Mouse (Mus musculus) left cerebral cortex, postnatal 4 days (tissue): ENCODE data around the gene Ppfia3. TPM values are rescaled to one million over a fixed set of nuclear protein-coding genes. Genes with fewer than 3 reads are reported as not detected.

ENCODE experiments used
- DNase-seq: peaks from one replicate; pipeline ENCODE4 v3.0.0-alpha.2; 2022
- intact Hi-C: fragments of 180-260 bp; cut with DNase I; formaldehyde crosslinking; loops from one replicate; pipeline ENCODE4 v1.15.1; 2025
- total RNA-seq, 2 experiments: library from RNA; stranded (reverse); gene quantifications; 2 replicates each; pipeline ENCODE4 v1.2.3; 2021

Gene Ppfia3
- total RNA-seq, 2 experiments from 2014 or later, result 106 to 108 TPM

DNA sequence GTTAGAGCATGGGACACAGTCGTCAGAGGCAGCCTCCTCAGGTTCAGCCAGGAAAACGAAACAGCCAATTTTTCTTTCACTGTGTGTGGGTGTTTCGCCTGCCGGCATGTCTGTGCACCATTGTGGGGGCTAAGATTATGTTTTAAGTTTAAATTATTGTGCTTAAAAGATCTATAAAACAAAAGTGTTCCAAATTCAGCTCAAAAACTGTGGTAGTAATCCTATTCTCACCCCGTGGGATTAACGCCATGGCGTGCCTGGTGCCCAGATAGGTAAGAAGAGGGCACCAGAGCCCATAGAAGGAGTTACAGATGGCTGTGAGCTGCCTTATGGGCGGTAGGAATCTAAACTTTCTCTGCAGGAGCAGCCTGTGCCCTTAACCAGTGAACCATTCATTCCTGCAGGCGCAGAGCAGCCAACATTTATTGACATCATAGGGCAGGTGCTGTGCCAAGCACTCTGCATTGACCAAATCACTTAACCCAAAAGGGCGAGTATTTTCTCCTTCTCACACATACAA is 51.6 kb downstream of the Ppfia3 start:
- intact Hi-C loops, result no loop called here
- DNase-seq, result no peak

DNA sequence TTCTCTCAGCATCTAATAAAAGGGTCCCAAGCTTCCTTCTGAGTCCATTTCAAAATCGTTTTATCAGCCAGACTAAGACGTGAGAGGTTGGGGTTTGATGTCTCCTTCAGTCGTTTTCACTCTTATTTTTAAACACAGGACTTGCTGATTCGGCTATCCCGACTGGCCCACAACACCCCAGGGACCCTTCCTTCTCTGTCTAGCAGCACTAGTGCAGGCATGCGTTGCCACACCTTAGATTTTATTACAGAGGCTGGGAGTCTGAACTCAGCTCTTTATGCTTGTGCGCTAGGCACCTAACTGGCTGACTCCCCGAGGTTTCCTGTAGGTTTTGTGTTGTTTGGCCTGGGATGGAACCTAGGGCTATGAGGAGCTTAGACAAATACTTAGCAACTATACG is 53.3 kb downstream of the Ppfia3 start:
- intact Hi-C loops, result no loop called here
- no peak for DNase-seq

- intact Hi-C loops, result no loop called here
Measured at GRCm38 (mm10) chr7:45312686-45313453, 53.9 kb downstream of the Ppfia3 start.

GRCm38 (mm10) chr7:45312023-45312422 is 54.8 kb downstream of the Ppfia3 start:
- DNase-seq, result no peak
- intact Hi-C loops, result no loop called here

More at GRCm38 (mm10) chr7:45312686-45313453, 53.9 kb downstream of the Ppfia3 start:
- DNase-seq, result no peak

DNA sequence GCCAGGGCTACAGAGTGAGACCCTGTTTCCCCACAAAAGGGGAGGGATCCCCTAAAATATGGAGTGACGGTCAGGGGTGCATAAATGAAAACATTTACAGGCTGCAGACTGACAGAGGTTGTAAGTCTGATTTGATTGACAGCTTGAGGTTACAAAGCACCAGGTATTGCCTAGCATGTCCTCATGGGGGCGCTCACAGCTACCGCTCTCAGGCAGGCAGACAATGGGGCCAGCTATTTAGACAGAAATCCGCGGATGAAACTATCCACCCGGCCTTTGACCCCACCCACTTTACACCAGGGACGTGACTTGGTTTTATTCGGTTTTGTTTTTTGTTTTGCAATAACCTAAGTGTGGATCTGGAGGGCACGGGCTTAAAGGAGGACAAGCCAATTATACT is 57.4 kb downstream of the Ppfia3 start:
- intact Hi-C loops, result no loop called here
- DNase-seq, result peak; percentile 68

GRCm38 (mm10) chr7:45308551-45309240 is 58.1 kb downstream of the Ppfia3 start:
- intact Hi-C loops, result no loop called here
- no peak for DNase-seq

- intact Hi-C loops, result no loop called here
Measured at GRCm38 (mm10) chr7:45305275-45305674, 61.5 kb downstream of the Ppfia3 start.

DNA sequence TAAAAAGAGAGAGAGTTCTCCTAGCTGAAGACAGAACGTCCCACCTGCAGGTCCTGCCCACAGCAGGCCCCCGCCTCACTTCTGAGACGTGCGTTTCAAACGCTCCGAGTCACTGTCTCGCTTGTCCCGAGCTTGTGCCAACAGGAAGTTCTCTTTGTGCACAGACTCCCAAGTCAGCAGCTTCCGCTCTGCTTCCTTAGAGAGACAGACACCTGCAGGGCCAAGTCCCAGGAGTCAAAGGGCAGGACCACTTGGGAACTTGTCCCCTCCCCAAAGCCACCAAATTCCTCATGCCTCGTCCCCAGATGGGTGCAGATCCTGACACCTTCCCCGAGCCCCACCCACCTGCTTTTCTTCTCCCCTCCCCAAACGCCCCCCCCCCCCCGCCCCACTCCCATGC is 62.0 kb downstream of the Ppfia3 start:
- no peak for DNase-seq
- intact Hi-C loops, result no loop called here

More at GRCm38 (mm10) chr7:45305275-45305674, 61.5 kb downstream of the Ppfia3 start:
- DNase-seq, result peak; percentile 74

DNA sequence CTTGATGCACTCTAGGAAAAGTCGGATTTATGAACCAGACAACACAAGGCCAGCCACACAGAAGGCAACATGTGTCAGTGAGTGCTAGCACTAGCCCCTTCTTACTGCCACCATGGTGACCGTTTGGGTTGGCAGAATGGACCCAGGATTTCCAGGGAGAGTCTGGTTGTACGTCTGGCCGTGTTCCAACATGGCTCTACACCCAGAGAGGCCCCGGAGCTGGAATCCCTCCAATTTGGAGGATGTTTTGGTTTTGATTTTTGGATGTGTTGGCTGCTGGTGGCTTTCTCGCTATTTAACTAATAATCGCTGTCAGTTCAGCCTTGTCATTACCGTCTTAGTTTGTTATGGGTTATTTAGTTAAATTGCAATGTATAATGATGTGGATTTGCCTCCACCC is 64.2 kb downstream of the Ppfia3 start:
- peak; percentile 75 for DNase-seq
- intact Hi-C loops, result no loop called here

- intact Hi-C loops, result no loop called here
- DNase-seq, result peak; percentile 79
Measured at GRCm38 (mm10) chr7:45300270-45300669, 66.5 kb downstream of the Ppfia3 start.

- peak; percentile 67 for DNase-seq
Measured at GRCm38 (mm10) chr7:45299752-45300151, 67.1 kb downstream of the Ppfia3 start.

DNA sequence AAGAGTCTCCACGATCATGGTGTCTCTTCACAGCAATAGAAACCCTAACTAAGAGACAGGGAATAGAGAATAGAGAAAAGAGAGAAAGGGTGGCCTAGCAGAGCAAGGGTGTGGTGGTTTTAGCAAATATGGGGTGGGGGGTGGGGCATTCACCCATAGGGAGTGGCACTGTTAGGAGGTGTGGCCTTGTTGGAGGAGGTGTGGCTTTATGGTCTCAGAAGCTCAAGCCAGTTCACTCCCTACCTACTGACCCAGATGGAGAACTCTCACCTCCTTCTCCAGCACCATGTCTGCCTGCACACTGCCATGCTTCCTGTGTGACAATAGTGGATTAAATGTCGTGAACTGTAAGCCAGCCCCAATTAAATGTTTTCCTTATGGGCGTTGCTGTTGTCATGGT is 69.3 kb downstream of the Ppfia3 start:
- intact Hi-C loops, result loop anchor here (5.0 kb wide), 1 partner anchor 135 kb away; the partner anchor contains the start of gene Slc17a7
- DNase-seq, result no peak

More at GRCm38 (mm10) chr7:45299752-45300151, 67.1 kb downstream of the Ppfia3 start:
- intact Hi-C loops, result loop anchor here (5.0 kb wide), 1 partner anchor 137 kb away; the partner anchor contains the start of gene Slc17a7

DNA sequence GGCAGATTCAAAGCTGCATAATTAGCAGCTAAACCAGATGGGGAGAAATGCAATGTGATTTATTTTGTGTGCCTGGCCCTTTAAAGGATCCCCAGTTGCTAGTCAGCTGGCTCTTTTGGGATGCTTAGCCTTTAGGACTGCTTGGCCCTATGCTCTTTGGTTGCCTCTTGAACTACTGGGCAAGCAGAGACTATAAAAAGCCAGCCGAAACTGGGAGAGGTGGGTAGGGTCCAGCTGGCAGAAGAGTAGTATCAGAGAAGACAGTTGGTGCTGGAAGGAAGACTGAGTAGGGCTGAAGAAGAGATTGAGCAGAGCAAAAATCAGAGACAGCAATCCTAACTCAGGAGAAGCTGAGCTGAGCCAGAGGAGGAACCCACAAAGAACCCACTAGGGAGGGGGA is 70.2 kb downstream of the Ppfia3 start:
- no peak for DNase-seq
- intact Hi-C loops, result loop anchor here (5.0 kb wide), 1 partner anchor 134 kb away; the partner anchor contains the start of gene Slc17a7

Other genes with a start within 250 kb of the Ppfia3 start
- 100 to 1,000 TPM; 707 to 729 TPM for gene Rps11, start 242.6 kb downstream of the Ppfia3 start, total RNA-seq
- gene Rpl13a, start 238.3 kb downstream of the Ppfia3 start, total RNA-seq, result 1,000 to 10,000 TPM in 1 of 2 experiments, 100 to 1,000 TPM in 1; 958 to 1,083 TPM
- under 1 TPM in 1 of 2 experiments, not detected in 1; 0.50 TPM for gene Gm45713, start 230.8 kb downstream of the Ppfia3 start, total RNA-seq
- gene Flt3l, start 230.6 kb downstream of the Ppfia3 start, total RNA-seq, result 1 to 10 TPM; 2.8 to 3.0 TPM
- gene Pih1d1, start 212.7 kb downstream of the Ppfia3 start, total RNA-seq, result 100 to 1,000 TPM; 100 to 101 TPM
- 10 to 100 TPM; 16.7 to 16.9 TPM for gene Aldh16a1, start 212.4 kb downstream of the Ppfia3 start, total RNA-seq
- gene Slc17a7, start 203.1 kb downstream of the Ppfia3 start, total RNA-seq, result 100 to 1,000 TPM; 267 to 292 TPM
- gene Gfy, start 187.4 kb downstream of the Ppfia3 start, total RNA-seq, result under 1 TPM in 1 of 2 experiments, not detected in 1; 0.38 TPM
- gene Pth2, start 186.0 kb downstream of the Ppfia3 start, total RNA-seq, result not detected
- 1 to 10 TPM; 1.1 to 1.9 TPM for gene Ccdc155, start 162.1 kb downstream of the Ppfia3 start, total RNA-seq
- 10 to 100 TPM; 14.5 to 18.3 TPM for gene Dkkl1, start 154.9 kb downstream of the Ppfia3 start, total RNA-seq
- gene Tead2, start 151.3 kb downstream of the Ppfia3 start, total RNA-seq, result 10 to 100 TPM; 15.1 to 17.6 TPM
- 1 to 10 TPM; 2.5 to 2.6 TPM for gene Cd37, start 127.9 kb downstream of the Ppfia3 start, total RNA-seq
- gene Slc6a16, start 125.9 kb downstream of the Ppfia3 start, total RNA-seq, result 1 to 10 TPM; 1.2 to 1.8 TPM
- gene Slc6a21, start 89.5 kb downstream of the Ppfia3 start, total RNA-seq, result not detected
- 10 to 100 TPM; 32.1 to 33.8 TPM for gene Trpm4, start 33.2 kb downstream of the Ppfia3 start, total RNA-seq
- gene Hrc, start 31.7 kb downstream of the Ppfia3 start, total RNA-seq, result under 1 TPM; 0.36 to 0.38 TPM
- gene Lin7b, start 3.6 kb upstream of the Ppfia3 start, total RNA-seq, result 10 to 100 TPM; 60.4 to 68.3 TPM
- 100 to 1,000 TPM; 453 to 460 TPM for gene Snrnp70, start 28.7 kb upstream of the Ppfia3 start, total RNA-seq
- gene Kcna7, start 38.6 kb upstream of the Ppfia3 start, total RNA-seq, result under 1 TPM in 1 of 2 experiments, not detected in 1; 0.16 TPM
- under 1 TPM in 1 of 2 experiments, not detected in 1; 0.30 TPM for gene Ntf5, start 46.7 kb upstream of the Ppfia3 start, total RNA-seq
- gene Lhb, start 53.8 kb upstream of the Ppfia3 start, total RNA-seq, result not detected
- 10 to 100 TPM; 17.8 to 18.7 TPM for gene Gys1, start 67.8 kb upstream of the Ppfia3 start, total RNA-seq
- gene Ruvbl2, start 71.1 kb upstream of the Ppfia3 start, total RNA-seq, result 10 to 100 TPM; 54.2 to 60.3 TPM
- 100 to 1,000 TPM; 708 to 725 TPM for gene Ftl1, start 92.9 kb upstream of the Ppfia3 start, total RNA-seq
- 100 to 1,000 TPM; 116 to 119 TPM for gene Bax, start 99.9 kb upstream of the Ppfia3 start, total RNA-seq
- under 1 TPM; 0.22 to 0.24 TPM for gene Tulp2, start 114.9 kb upstream of the Ppfia3 start, total RNA-seq
- not detected for gene Gm45808, start 119.8 kb upstream of the Ppfia3 start, total RNA-seq
- 1 to 10 TPM; 2.6 to 3.2 TPM for gene Dhdh, start 121.8 kb upstream of the Ppfia3 start, total RNA-seq
- 100 to 1,000 TPM; 110 to 116 TPM for gene Nucb1, start 143.4 kb upstream of the Ppfia3 start, total RNA-seq
- gene Ppp1r15a, start 159.2 kb upstream of the Ppfia3 start, total RNA-seq, result 10 to 100 TPM; 19.0 to 24.6 TPM
- 1 to 10 TPM in 1 of 2 experiments, under 1 TPM in 1; 0.90 to 2.7 TPM for gene Plekha4, start 159.3 kb upstream of the Ppfia3 start, total RNA-seq
- not detected for gene Hsd17b14, start 187.9 kb upstream of the Ppfia3 start, total RNA-seq
- 10 to 100 TPM; 22.9 to 25.3 TPM for gene Bcat2, start 203.1 kb upstream of the Ppfia3 start, total RNA-seq
- gene Fgf21, start 248.5 kb upstream of the Ppfia3 start, total RNA-seq, result not detected